Mouse (Mus musculus) midbrain, embryonic 15.5 days (tissue): ENCODE measurements around the gene Tmem165. TPM values are rescaled to one million over a fixed set of nuclear protein-coding genes. Genes with fewer than 3 reads are reported as not detected.

Source experiments
- ATAC-seq: fragments of 200-750 bp; cut with Nextera tagmentation; replicated peaks from 2 replicates; pipeline ENCODE4 v1.8.0; 2017; ENCODE audit warnings: moderate TSS enrichment
- H3K27ac ChIP-seq: fragments of 300-500 bp; sonication (generic); 2 replicates; pipeline ENCODE4 v1.5.1; 2015; ENCODE audit warnings: mild to moderate bottlenecking, inconsistent platforms
- H3K27me3 ChIP-seq: fragments of 300-500 bp; sonication (generic); replicated peaks from 2 replicates; pipeline ENCODE4 v1.6.1; 2015; ENCODE audit warnings: inconsistent platforms
- H3K36me3 ChIP-seq: fragments of 300-500 bp; sonication (generic); replicated peaks from 2 replicates; pipeline ENCODE4 v1.6.1; 2015; ENCODE audit warnings: inconsistent platforms
- H3K4me1 ChIP-seq: fragments of 300-500 bp; sonication (generic); 2 replicates; pipeline ENCODE4 v1.6.1; 2015; ENCODE audit warnings: inconsistent platforms
- H3K4me2 ChIP-seq: fragments of 300-500 bp; sonication (generic); 2 replicates; pipeline ENCODE4 v1.6.1; 2015; ENCODE audit warnings: inconsistent platforms, mild to moderate bottlenecking, moderate library complexity
- H3K4me3 ChIP-seq: fragments of 300-500 bp; sonication (generic); 2 replicates; pipeline ENCODE4 v1.5.1; 2015; ENCODE audit warnings: mild to moderate bottlenecking, inconsistent platforms
- H3K9ac ChIP-seq: fragments of 300-500 bp; sonication (generic); 2 replicates; pipeline ENCODE4 v1.6.1; 2015; ENCODE audit warnings: mild to moderate bottlenecking, inconsistent platforms
- H3K9me3 ChIP-seq: fragments of 300-500 bp; sonication (generic); 2 replicates; pipeline ENCODE4 v1.6.1; 2016; ENCODE audit warnings: inconsistent platforms
- WGBS: fragments of 180-500 bp; shearing (Covaris S2); methylation state at CpG from one replicate; pipeline ENCODE4 v1.1.7; 2015; ENCODE audit warnings: mixed read lengths; 5-methylcytosine and 5-hydroxymethylcytosine counted together
- polyA plus RNA-seq: library from polyadenylated mRNA; unstranded; fragments of >200 nt; fragmentation: Nextera tagmentation; extraction: Ambion mirVana; gene quantifications from 2 replicates; pipeline ENCODE4 v1.2.1, GENCODE M21; 2015

The Tmem165 gene
- polyA plus RNA-seq, 1 experiment from 2014 or later, result 42.2 TPM

DNA sequence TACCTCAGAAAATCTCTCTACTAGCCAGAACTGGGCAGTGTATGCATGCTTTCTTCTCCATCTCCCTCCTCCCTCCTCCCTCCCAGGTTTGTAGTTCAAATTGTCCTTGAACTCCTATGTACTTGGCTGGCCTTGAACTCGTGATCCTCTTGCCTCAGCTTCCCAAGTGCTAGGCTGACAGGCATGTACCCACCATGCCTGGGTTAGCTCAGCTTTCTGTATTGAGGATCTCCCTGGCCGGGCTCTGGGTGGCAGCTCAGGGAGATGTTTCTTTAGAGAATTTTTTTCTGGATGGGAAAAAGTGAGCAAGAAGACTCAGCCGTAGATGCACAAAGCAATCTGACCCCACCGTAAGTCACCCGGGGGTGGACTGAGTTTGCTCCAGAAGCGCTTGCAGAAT is 30.7 kb upstream of the Tmem165 start:
- peaks cover 6% of the 10 kb centered on the region; the same call in 1 of the 2 replicates for H3K36me3 ChIP-seq
- H3K4me3 ChIP-seq, result no peak overlapping the region
- no peak overlapping the region for H3K27ac ChIP-seq
- no peaks in the 10 kb centered on the region for H3K27me3 ChIP-seq
- WGBS, result 90% methylated on average over 6 of the region's 6 CpGs
- no peaks in the 10 kb centered on the region for H3K4me1 ChIP-seq
- no peak overlapping the region for H3K9ac ChIP-seq
- no peak for ATAC-seq
- H3K9me3 ChIP-seq, result no peaks in the 10 kb centered on the region
- no peak overlapping the region for H3K4me2 ChIP-seq

DNA sequence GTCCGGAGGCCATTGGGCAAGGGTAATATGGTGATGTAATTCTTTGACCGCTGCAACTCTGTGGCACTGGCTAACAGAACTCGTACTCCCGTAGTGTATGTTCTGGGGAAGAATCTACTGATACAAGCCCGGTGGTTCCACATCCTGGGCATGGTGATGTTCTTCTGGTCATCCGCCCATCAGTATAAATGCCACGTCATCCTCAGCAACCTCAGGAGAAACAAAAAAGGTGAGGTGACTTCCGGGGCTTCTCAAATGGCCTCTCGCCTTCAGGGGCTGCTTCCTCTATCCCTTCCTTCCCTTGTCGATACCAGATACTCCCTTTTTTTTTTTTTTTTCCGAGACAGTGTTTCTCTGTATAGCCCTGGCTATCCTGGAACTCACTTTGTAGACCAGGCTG is 30.2 kb upstream of the Tmem165 start:
- Histone ChIP-seq H3K27me3 (no peaks in the 10 kb centered on the region), H3K9me3 (no peaks in the 10 kb centered on the region), H3K9ac (no peak overlapping the region), H3K36me3 (peaks cover 6% of the 10 kb centered on the region; the same call in 1 of the 2 replicates), H3K4me3 (no peak overlapping the region), H3K27ac (no peak overlapping the region), H3K4me2 (no peak overlapping the region), H3K4me1 (no peaks in the 10 kb centered on the region)
- WGBS, result 93% methylated on average over 11 of the region's 11 CpGs
- ATAC-seq, result no peak

GRCm38 (mm10) chr5:76154434-76155165 is 29.1 kb upstream of the Tmem165 start:
- WGBS, result 92% methylated on average over 21 of the region's 21 CpGs

GRCm38 (mm10) chr5:76159555-76159954 is 24.1 kb upstream of the Tmem165 start:
- no peaks in the 10 kb centered on the region for H3K27me3 ChIP-seq
- 86% methylated on average over 6 of the region's 6 CpGs for WGBS
- no peak overlapping the region for H3K9ac ChIP-seq
- no peak overlapping the region for H3K4me2 ChIP-seq
- H3K36me3 ChIP-seq, result no peaks in the 10 kb centered on the region
- no peaks in the 10 kb centered on the region for H3K9me3 ChIP-seq
- no peaks in the 10 kb centered on the region for H3K4me1 ChIP-seq
- H3K27ac ChIP-seq, result no peak overlapping the region
- H3K4me3 ChIP-seq, result no peak overlapping the region
- ATAC-seq, result no peak

More at GRCm38 (mm10) chr5:76154434-76155165, 29.1 kb upstream of the Tmem165 start:
- no peak overlapping the region for H3K4me2 ChIP-seq
- no peak overlapping the region for H3K9ac ChIP-seq
- ATAC-seq, result no peak
- no peak overlapping the region for H3K27ac ChIP-seq
- H3K9me3 ChIP-seq, result no peaks in the 10 kb centered on the region
- H3K4me1 ChIP-seq, result no peaks in the 10 kb centered on the region
- peaks cover 6% of the 10 kb centered on the region; the same call in 1 of the 2 replicates for H3K36me3 ChIP-seq
- no peaks in the 10 kb centered on the region for H3K27me3 ChIP-seq
- no peak overlapping the region for H3K4me3 ChIP-seq

DNA sequence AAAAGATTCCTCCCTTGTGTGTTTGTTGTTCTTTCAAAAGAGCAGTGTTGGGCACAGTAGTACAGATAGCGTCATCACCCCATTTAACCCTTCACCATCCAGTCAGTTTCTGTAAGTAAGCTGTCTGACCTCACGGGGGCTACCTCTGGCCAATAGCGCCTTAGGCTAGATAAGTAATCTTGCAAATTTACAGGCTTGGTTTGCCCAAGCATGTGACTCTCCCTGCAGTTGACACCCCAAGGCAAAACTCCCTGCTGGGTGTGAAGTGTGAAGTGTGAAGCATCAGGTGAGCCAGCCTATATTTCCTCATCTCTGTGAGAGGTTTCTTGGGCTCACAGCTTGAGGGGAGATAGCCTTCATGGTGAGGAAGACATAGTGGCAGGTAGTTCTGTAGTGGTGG is 23.6 kb upstream of the Tmem165 start:
- Histone ChIP-seq H3K9me3 (no peaks in the 10 kb centered on the region), H3K4me1 (no peaks in the 10 kb centered on the region), H3K9ac (no peak overlapping the region), H3K27me3 (no peaks in the 10 kb centered on the region), H3K36me3 (no peaks in the 10 kb centered on the region), H3K27ac (no peak overlapping the region), H3K4me2 (no peak overlapping the region), H3K4me3 (no peak overlapping the region)
- 76% methylated on average over 3 of the region's 3 CpGs for WGBS
- ATAC-seq, result no peak

- H3K27me3 ChIP-seq, result no peaks in the 10 kb centered on the region
- H3K9me3 ChIP-seq, result no peaks in the 10 kb centered on the region
- no peak for ATAC-seq
- H3K4me3 ChIP-seq, result no peak overlapping the region
- no peak overlapping the region for H3K9ac ChIP-seq
- no peaks in the 10 kb centered on the region for H3K36me3 ChIP-seq
- H3K4me1 ChIP-seq, result no peaks in the 10 kb centered on the region
- no peak overlapping the region for H3K27ac ChIP-seq
- 95% methylated on average over 6 of the region's 6 CpGs for WGBS
- no peak overlapping the region for H3K4me2 ChIP-seq
Measured at GRCm38 (mm10) chr5:76161491-76161890, 22.2 kb upstream of the Tmem165 start.

GRCm38 (mm10) chr5:76162926-76163325 is 20.8 kb upstream of the Tmem165 start:
- ATAC-seq, result no peak

GRCm38 (mm10) chr5:76163828-76164390 is 19.8 kb upstream of the Tmem165 start:
- WGBS, result 37% methylated on average over 4 of the region's 4 CpGs
- no peak for ATAC-seq
- H3K27me3 ChIP-seq, result no peaks in the 10 kb centered on the region

More at GRCm38 (mm10) chr5:76162926-76163325, 20.8 kb upstream of the Tmem165 start:
- H3K27me3 ChIP-seq, result no peaks in the 10 kb centered on the region
- no peaks in the 10 kb centered on the region for H3K36me3 ChIP-seq
- no peak overlapping the region for H3K4me2 ChIP-seq
- H3K9me3 ChIP-seq, result no peaks in the 10 kb centered on the region
- no peak overlapping the region for H3K4me3 ChIP-seq
- no peak overlapping the region for H3K9ac ChIP-seq
- 84% methylated on average over 5 of the region's 5 CpGs for WGBS
- H3K4me1 ChIP-seq, result no peaks in the 10 kb centered on the region
- H3K27ac ChIP-seq, result no peak overlapping the region

DNA sequence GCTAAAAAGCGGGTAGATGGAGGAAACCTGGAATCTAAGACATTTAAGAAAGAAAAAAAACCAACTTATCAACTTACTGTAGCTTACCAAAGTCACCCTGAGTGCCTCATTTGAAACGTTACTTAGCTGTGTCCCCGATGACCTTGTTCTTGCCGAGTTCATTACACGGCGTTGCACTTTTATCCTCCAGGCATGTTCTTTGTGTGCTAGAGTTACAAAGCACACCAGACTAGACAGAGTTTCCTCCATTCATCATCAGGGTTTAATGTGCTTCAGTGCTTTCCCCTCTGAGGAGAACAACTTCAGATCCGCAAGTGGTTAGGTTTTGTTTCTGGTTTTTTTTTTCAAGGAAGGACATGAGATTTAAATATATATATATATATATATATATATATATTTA is 18.9 kb upstream of the Tmem165 start:
- ATAC-seq, result no peak
- no peak overlapping the region for H3K9ac ChIP-seq
- H3K27me3 ChIP-seq, result no peaks in the 10 kb centered on the region
- no peak overlapping the region for H3K4me3 ChIP-seq
- H3K4me1 ChIP-seq, result no peaks in the 10 kb centered on the region
- no peaks in the 10 kb centered on the region for H3K36me3 ChIP-seq
- WGBS, result 76% methylated on average over 7 of the region's 7 CpGs
- H3K4me2 ChIP-seq, result no peak overlapping the region
- no peak overlapping the region for H3K27ac ChIP-seq
- H3K9me3 ChIP-seq, result no peaks in the 10 kb centered on the region

More at GRCm38 (mm10) chr5:76163828-76164390, 19.8 kb upstream of the Tmem165 start:
- no peak overlapping the region for H3K4me2 ChIP-seq
- H3K36me3 ChIP-seq, result no peaks in the 10 kb centered on the region
- no peak overlapping the region for H3K27ac ChIP-seq
- H3K9ac ChIP-seq, result no peak overlapping the region
- no peak overlapping the region for H3K4me3 ChIP-seq
- no peaks in the 10 kb centered on the region for H3K9me3 ChIP-seq
- H3K4me1 ChIP-seq, result no peaks in the 10 kb centered on the region

GRCm38 (mm10) chr5:76170522-76170921 is 13.2 kb upstream of the Tmem165 start:
- no peaks in the 10 kb centered on the region for H3K4me1 ChIP-seq
- ATAC-seq, result no peak
- H3K27ac ChIP-seq, result no peak overlapping the region
- H3K36me3 ChIP-seq, result no peaks in the 10 kb centered on the region
- H3K9me3 ChIP-seq, result no peaks in the 10 kb centered on the region
- no peak overlapping the region for H3K4me3 ChIP-seq
- WGBS, result 82% methylated on average over 4 of the region's 4 CpGs
- H3K9ac ChIP-seq, result no peak overlapping the region
- H3K4me2 ChIP-seq, result no peak overlapping the region
- H3K27me3 ChIP-seq, result no peaks in the 10 kb centered on the region

DNA sequence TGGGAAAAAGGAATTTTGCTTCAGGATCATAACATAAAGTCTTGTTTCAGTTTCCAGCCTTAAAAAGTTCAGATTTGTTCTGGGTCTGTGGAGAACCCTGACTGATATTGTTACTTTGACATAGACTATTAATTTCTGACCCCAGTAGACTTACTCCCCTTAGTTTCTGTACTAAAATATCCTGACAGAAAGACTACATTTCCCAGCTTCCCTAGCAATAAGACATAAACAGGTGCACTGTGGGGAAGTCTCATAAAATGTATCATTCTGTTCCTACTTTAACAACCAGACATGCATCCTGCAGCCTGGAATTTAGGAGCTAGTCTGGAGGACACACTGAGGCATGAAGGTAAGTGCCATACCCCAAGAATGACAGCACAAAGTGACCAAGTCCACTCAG is 12.6 kb upstream of the Tmem165 start:
- H3K4me3 ChIP-seq, result no peak overlapping the region

DNA sequence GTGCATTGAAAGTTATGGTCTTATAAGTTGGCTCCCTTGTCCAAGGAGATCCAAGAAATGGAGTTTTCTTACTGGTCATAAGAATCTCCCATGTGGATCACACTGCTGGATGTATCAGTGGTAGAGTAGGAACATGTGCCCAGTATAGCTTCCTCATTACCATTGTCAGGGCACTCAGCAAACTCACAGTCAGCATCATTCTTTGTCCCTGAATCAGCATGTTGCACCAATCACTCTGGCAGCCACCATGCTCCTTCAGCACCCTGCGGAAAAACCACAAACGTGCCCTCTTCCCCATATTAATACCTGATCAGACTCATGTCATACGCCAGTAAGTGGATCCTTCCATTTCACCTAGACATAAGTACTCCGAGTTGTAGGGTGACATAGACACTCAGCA is 8.6 kb upstream of the Tmem165 start:
- Histone ChIP-seq H3K4me2 (no peak overlapping the region), H3K36me3 (no peaks in the 10 kb centered on the region), H3K4me1 (no peaks in the 10 kb centered on the region), H3K9me3 (no peaks in the 10 kb centered on the region), H3K27me3 (no peaks in the 10 kb centered on the region), H3K27ac (no peak overlapping the region), H3K9ac (no peak overlapping the region), H3K4me3 (no peak overlapping the region)
- 94% methylated on average over 4 of the region's 4 CpGs for WGBS
- no peak for ATAC-seq

More for the DNA sequence above, 12.6 kb upstream of the Tmem165 start:
- ATAC-seq, result no peak
- Histone ChIP-seq H3K9ac (no peak overlapping the region), H3K4me1 (no peaks in the 10 kb centered on the region), H3K4me2 (no peak overlapping the region), H3K27ac (no peak overlapping the region), H3K27me3 (no peaks in the 10 kb centered on the region), H3K9me3 (no peaks in the 10 kb centered on the region), H3K36me3 (no peaks in the 10 kb centered on the region)

DNA sequence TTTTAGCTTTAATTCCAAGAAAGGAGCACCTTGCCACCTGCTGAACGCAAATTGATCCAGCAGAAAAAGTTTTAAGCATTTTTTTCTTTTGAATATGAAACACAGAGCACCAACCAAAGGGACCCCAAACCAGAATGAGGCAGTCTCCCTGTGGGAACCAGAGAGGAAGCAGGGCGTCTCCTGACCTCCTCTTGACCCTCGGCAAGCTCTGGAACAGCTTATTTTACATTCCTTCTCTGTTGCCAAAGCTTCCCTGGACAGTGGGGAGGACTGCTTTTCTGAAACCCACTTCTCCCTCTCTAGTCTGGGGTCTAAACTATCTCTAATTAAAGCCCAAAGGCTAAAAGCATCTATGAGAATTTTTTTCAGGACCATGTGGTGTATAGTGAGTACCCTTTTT is 7.3 kb upstream of the Tmem165 start:
- 55% methylated on average over 3 of the region's 3 CpGs for WGBS
- Histone ChIP-seq H3K36me3 (no peaks in the 10 kb centered on the region), H3K9me3 (no peaks in the 10 kb centered on the region), H3K4me3 (no peak overlapping the region), H3K27me3 (no peaks in the 10 kb centered on the region), H3K9ac (no peak overlapping the region), H3K27ac (no peak overlapping the region), H3K4me1 (no peaks in the 10 kb centered on the region), H3K4me2 (no peak overlapping the region)
- no peak for ATAC-seq
